Mouse (Mus musculus) adrenal gland, adult 2 months (tissue): ENCODE results near the gene Aldh1a3. TPM values are rescaled to one million over a fixed set of nuclear protein-coding genes. Genes with fewer than 3 reads are reported as not detected.
A peak's percentile ranks its signal among the peaks of the same experiment; 100 is the strongest.

Experiments used
- DNase-seq: peaks from one replicate; pipeline ENCODE4 v3.0.0; 2021
- microRNA-seq, 2 experiments: library from miRNA; unstranded; fragments of <30 nt; microRNA quantifications; one replicate each; pipeline ENCODE4 v1.2.0; 2021
- polyA plus RNA-seq: library from polyadenylated mRNA; depleted of rRNA; stranded (reverse); fragments of >200 nt; gene quantifications from 2 replicates; pipeline ENCODE4 v1.2.3, GENCODE M21; 2012; rRNA removed
- total RNA-seq, 2 experiments: library from RNA; stranded (reverse); gene quantifications; 2 replicates each; pipeline ENCODE4 v1.2.3; 2021

Aldh1a3 gene
- total and polyA plus RNA-seq, 3 experiments = 4.5 to 14.6 (median 6.2) TPM

- DNase-seq = no peak
These were observed 56.3 kb downstream of the Aldh1a3 start for GRCm38 (mm10) chr7:66370970-66371369.

DNA sequence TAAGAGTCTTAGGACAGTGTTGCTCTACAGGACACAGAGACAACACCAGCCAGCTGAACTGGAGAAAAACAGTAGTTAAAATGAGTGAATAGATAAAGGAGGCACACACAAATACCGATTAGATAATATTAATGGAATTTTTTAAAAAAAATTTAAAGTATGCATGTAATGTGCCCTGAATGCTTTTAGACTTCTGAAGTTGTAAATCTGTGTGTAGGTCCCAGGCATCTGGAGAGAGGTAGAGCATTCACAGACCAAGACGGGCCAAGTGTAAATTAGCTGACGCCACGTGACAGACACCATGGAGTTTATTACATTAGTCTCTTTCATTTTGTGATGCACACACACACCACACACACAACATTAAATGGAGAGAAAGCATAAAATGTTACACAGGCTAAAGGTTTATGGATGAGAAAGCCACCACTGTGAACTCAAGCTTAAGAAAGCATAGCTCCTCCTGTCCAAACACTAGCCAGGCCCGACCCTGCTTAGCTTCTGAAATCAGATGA lies 57.3 kb downstream of the Aldh1a3 start:
- DNase-seq = no peak

GRCm38 (mm10) chr7:66369071-66369933 lies 58.0 kb downstream of the Aldh1a3 start:
- DNase-seq = peak; percentile 48

DNA sequence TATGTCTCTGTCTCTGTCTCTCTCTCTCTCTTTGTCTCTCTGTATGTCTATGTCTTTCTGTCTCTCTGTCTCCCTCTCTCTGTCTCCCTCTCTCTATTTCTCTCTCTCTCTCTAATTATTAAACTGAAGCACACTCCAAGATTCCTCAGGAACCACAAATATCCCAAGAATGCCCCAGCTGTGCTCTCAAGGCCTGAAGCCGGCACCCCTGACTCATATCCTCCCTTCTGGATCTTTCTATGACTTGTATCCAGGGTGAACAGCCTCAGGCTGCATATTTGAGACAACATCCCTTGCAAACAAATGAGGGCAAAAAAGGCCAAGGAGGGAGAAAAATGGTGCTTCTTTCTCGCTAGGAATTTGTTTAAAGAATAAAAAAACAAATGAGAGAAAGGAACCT lies 61.4 kb downstream of the Aldh1a3 start, which contains the start of gene Gm10974:
Gene Gm10974 (plus strand): TSS at position 2 of the 400 bp plus-strand sequence.
- DNase-seq = peak; percentile 59

GRCm38 (mm10) chr7:66365411-66365810 lies 61.9 kb downstream of the Aldh1a3 start:
- DNase-seq = no peak

DNA sequence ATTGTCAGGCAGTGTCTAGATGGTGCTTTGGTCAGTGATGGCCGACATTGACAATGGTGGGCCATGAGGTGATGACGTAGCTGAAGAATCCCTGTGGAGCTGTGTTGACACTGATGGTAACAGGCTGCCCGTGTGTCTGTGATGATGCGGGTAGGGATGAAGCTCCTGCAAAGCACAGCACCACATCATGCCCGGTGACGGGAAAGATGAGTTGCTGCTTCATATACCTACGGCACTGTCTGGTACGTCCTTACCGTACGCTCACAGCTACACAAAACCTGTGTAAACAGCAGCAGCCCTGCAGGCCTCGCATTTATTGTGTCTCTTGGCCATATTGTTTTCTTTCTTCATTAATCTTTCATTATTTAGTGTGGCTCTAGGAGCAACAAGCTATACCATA lies 62.8 kb downstream of the Aldh1a3 start:
- no peak for DNase-seq

- peak; percentile 70 for DNase-seq
These were observed 68.3 kb downstream of the Aldh1a3 start for GRCm38 (mm10) chr7:66359044-66359443.

GRCm38 (mm10) chr7:66358461-66358860 lies 68.9 kb downstream of the Aldh1a3 start:
- no peak for DNase-seq

- no peak for DNase-seq
These were observed 71.4 kb downstream of the Aldh1a3 start for GRCm38 (mm10) chr7:66355791-66356522.

DNA sequence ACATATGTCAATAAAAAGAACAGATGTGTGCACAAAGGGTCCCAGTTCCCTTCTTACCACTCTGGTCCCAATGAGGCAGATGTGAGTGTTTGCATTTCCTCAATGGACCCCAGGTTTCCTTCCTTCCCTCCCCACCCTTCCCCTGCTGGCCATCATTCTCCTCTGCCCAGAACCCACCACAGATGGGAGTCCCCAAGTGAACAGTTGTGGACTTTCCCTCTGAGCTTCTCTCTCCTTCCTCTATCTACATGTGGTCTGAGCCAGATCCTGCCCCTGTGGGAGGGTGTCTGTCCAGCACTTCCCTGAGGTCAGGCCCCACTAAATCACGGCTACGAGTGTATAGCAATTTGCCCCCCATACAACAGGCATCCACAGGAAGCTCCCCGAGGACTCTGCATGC lies 72.4 kb downstream of the Aldh1a3 start:
- DNase-seq = no peak

DNA sequence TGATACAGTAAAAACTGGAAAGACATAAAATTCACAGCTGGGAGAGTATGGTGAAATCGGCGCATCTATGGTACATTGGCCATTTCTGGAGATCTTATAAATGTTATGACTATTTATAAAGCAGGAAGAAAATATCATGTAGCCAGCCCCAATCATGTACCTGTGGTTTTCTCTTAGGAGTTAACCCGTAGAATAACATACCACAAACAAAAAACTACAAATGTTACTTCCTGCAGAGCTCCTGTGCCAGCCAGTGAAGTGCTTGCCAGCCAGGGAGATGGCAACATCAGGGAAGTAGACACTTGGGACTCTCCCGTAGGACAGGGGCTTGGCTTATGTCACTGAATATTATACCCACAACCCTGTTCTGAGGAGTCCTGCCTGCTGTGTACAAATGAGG lies 76.2 kb downstream of the Aldh1a3 start:
- no peak for DNase-seq

- no peak for DNase-seq
These were observed 77.6 kb downstream of the Aldh1a3 start for GRCm38 (mm10) chr7:66349670-66350069.

DNA sequence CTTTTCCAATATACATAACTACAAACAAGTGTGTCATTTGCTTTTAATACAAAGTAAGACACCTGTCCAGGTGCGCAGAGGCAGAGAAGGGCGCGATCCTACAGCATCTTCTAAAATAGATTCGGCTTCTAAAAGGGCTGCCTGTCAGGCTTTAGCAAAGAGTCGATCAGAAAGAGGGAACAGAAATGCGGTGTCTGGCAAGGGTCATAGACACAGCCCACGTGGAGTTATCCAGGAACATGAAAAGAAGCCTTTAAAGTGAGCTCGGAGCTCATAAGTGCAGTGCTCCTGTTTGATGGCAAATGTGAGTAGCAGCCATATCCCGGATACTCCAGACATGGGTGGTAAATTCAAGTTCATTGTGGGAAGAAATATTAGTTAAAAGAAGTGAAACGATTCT lies 78.7 kb downstream of the Aldh1a3 start:
- DNase-seq = no peak

- DNase-seq = no peak
These were observed 80.2 kb downstream of the Aldh1a3 start for GRCm38 (mm10) chr7:66346959-66347663.

GRCm38 (mm10) chr7:66343307-66343706 lies 84.0 kb downstream of the Aldh1a3 start:
- no peak for DNase-seq

DNA sequence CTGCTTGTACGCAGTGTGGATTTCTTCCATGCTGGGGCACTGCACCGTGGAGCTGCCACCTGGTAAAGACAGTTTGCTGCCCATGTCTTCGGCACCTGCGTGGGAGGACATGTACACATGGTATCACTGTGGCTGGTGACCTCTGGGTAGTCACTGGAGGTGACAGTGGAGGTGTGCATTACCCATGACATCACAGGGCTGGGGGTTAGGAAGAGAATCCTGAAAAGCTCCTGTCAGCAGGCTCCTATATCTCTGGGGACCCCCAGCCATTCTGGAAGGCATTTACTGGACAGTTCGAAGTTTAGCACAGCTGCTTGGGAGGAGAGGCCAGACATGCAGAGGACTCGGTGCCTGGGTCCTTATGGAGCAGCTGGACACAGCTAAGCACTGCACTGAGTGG lies 84.5 kb downstream of the Aldh1a3 start:
- DNase-seq = no peak

GRCm38 (mm10) chr7:66342323-66342722 lies 85.0 kb downstream of the Aldh1a3 start:
- peak; percentile 47 for DNase-seq

Small RNAs within 50 kb of the gene (microRNA-seq; reads per million reads assigned to microRNA genes)
- 0 reads per million in 2 experiments for gene Mir7057

Other genes with a start within 250 kb of the Aldh1a3 start
- gene Gm10974, start 61.6 kb downstream of the Aldh1a3 start, total RNA-seq = not detected
- gene Gm10974, start 61.6 kb downstream of the Aldh1a3 start, polyA plus RNA-seq = not detected in 2 replicates
- 10 to 100 TPM; 15.5 to 19.7 TPM for gene Lrrk1, start 39.2 kb downstream of the Aldh1a3 start, total RNA-seq
- gene Lrrk1, start 39.2 kb downstream of the Aldh1a3 start, polyA plus RNA-seq = 20.2 and 21.2 TPM in 2 replicates